Mouse (Mus musculus) right cerebral cortex, adult 2 months (tissue): Measurements from ENCODE around the gene Nxn.

Experiments
- DNase-seq, 2 experiments: peaks; one replicate each; pipeline ENCODE4 v3.0.0; 2021 to 2022; ENCODE audit warnings: low spot score in 2 of 2

Nxn gene

GRCm38 (mm10) chr11:76328522-76329290 is 70.2 kb downstream of the Nxn start:
- no peak for DNase-seq

- no peak for DNase-seq
Observed at GRCm38 (mm10) chr11:76328084-76328483, 70.9 kb downstream of the Nxn start.

- DNase-seq: no peak
Observed at GRCm38 (mm10) chr11:76326672-76327071, 72.3 kb downstream of the Nxn start.

GRCm38 (mm10) chr11:76326051-76326450 is 72.9 kb downstream of the Nxn start:
- DNase-seq: no peak

- DNase-seq: no peak
Observed at GRCm38 (mm10) chr11:76324801-76325200, 74.1 kb downstream of the Nxn start.

- no peak for DNase-seq
Observed at GRCm38 (mm10) chr11:76324207-76324606, 74.7 kb downstream of the Nxn start.

GRCm38 (mm10) chr11:76322939-76323338 is 76.0 kb downstream of the Nxn start:
- DNase-seq: no peak

GRCm38 (mm10) chr11:76322081-76322480 is 76.9 kb downstream of the Nxn start:
- no peak for DNase-seq

- DNase-seq: no peak
Observed at GRCm38 (mm10) chr11:76320475-76320874, 78.5 kb downstream of the Nxn start.

GRCm38 (mm10) chr11:76319714-76320435 is 79.1 kb downstream of the Nxn start:
- DNase-seq: no peak

GRCm38 (mm10) chr11:76317904-76318303 is 81.0 kb downstream of the Nxn start:
- no peak for DNase-seq

- DNase-seq: no peak
Observed at GRCm38 (mm10) chr11:76315785-76316444, 83.0 kb downstream of the Nxn start.

GRCm38 (mm10) chr11:76314741-76315140 is 84.2 kb downstream of the Nxn start:
- DNase-seq: no peak

GRCm38 (mm10) chr11:76314140-76314539 is 84.8 kb downstream of the Nxn start:
- DNase-seq: no peak

- DNase-seq: no peak
Observed at GRCm38 (mm10) chr11:76312805-76313204, 86.1 kb downstream of the Nxn start.

- no peak for DNase-seq
Observed at GRCm38 (mm10) chr11:76311224-76312000, 87.5 kb downstream of the Nxn start.

GRCm38 (mm10) chr11:76309868-76310267 is 89.1 kb downstream of the Nxn start:
- DNase-seq: no peak

GRCm38 (mm10) chr11:76309072-76309471 is 89.9 kb downstream of the Nxn start:
- DNase-seq: no peak

- DNase-seq: no peak
Observed at GRCm38 (mm10) chr11:76306769-76307168, 92.2 kb downstream of the Nxn start.

- DNase-seq: no peak
Observed at GRCm38 (mm10) chr11:76305571-76305970, 93.4 kb downstream of the Nxn start.

- DNase-seq: no peak
Observed at GRCm38 (mm10) chr11:76303368-76303767, 95.6 kb downstream of the Nxn start.

GRCm38 (mm10) chr11:76300862-76301261 is 98.1 kb downstream of the Nxn start:
- no peak for DNase-seq
